10 mouse cellular contexts compared by ENCODE assay signal in genomic region chr15:79098868-79099267, GRCm38 (mm10). TPM values are rescaled to one million over a fixed set of nuclear protein-coding genes. Genes with fewer than 3 reads are reported as not detected.
DNase-seq lines count a peak whose midpoint lies in the region; ATAC-seq and TF ChIP-seq lines count a peak whose summit lies in the region.
"Had no signal": no experiment of that assay in that cellular context is flagged by ENCODE, and none has a peak within 500 bp of the region (broad histone marks: within the 10 kb centered on the region; RNA-seq: fewer than 3 reads in every experiment).

No protein-coding gene starts in this region.

- WGBS in heart, embryonic 13.5 days = 23% methylated on average over 7 of the region's 7 CpGs
- 38% methylated on average over 7 of the region's 7 CpGs for WGBS in thymus, adult 2 months

- no peaks in the 10 kb centered on the region for H3K27me3 ChIP-seq in heart, embryonic 13.5 days (replicated peaks)
- no peaks in the 10 kb centered on the region for H3K27me3 ChIP-seq in thymus, adult 2 months (ENCODE audit: control insufficient read depth, insufficient read depth, low read length)

- peak overlapping the region; percentile 74 for H3K9ac ChIP-seq in heart, embryonic 13.5 days
- H3K9ac ChIP-seq: liver, embryonic 14.5 days had no signal

- H3K36me3 ChIP-seq in heart, embryonic 13.5 days = peaks cover 24% of the 10 kb centered on the region
- peaks cover 15% of the 10 kb centered on the region for H3K36me3 ChIP-seq in thymus, adult 2 months (ENCODE audit: control insufficient read depth, insufficient read depth, low read length)

- TF ChIP-seq POLR2A in thymus, adult 2 months (IDR thresholded peaks at IDR 0.05; ENCODE audit: control insufficient read depth, extremely low read depth, insufficient read depth, low read length, poor library complexity) = no peak

- TF ChIP-seq CTCF in gastrocnemius, adult 2 months (IDR thresholded peaks at IDR 0.05) = no peak
- no peak for TF ChIP-seq CTCF in thymus, adult 2 months (IDR thresholded peaks at IDR 0.05; ENCODE audit: borderline replicate concordance, control insufficient read depth, extremely low read depth, insufficient read depth, low read length, poor library complexity)

- peak; percentile 31; the same call in 1 of the 2 replicates for ATAC-seq in heart, embryonic 13.5 days (ENCODE audit: extremely low read depth, insufficient number of reproducible peaks, low FRiP score, low TSS enrichment)

- DNase-seq in gastrocnemius, adult 2 months = peak; percentile 37
- no peak for DNase-seq in gastrocnemius, postnatal 4 days (ENCODE audit: low spot score in 2 of 2)
- peak; percentile 77 for DNase-seq in kidney, postnatal 10 days
- peak; percentile 50 for DNase-seq in lung, postnatal 14 days
- no peak for DNase-seq in right cerebral cortex, postnatal 36 days (ENCODE audit: low spot score in 2 of 2)
- DNase-seq in frontal cortex, postnatal 36 days (ENCODE audit: low spot score in 2 of 2) = no peak
- no peak for DNase-seq in thymus, adult 2 months
- DNase-seq: cerebellum, postnatal 36 days had no signal

- H3K4me2 ChIP-seq in heart, embryonic 13.5 days = peak overlapping the region; percentile 39

- intact Hi-C loops in gastrocnemius, adult 2 months (cut with DNase I) = no loop called here

- no peak overlapping the region for H3K4me3 ChIP-seq in gastrocnemius, adult 2 months
- no peak overlapping the region for H3K4me3 ChIP-seq in heart, embryonic 13.5 days
- H3K4me3 ChIP-seq in thymus, adult 2 months (ENCODE audit: control insufficient read depth, insufficient read depth, low read length) = no peak overlapping the region

- peaks cover 71% of the 10 kb centered on the region for H3K4me1 ChIP-seq in heart, embryonic 13.5 days
- no peaks in the 10 kb centered on the region for H3K4me1 ChIP-seq in thymus, adult 2 months (replicated peaks; ENCODE audit: control insufficient read depth, insufficient read depth, low read length)

- H3K9me3 ChIP-seq in heart, embryonic 13.5 days = no peaks in the 10 kb centered on the region

- H3K27ac ChIP-seq in gastrocnemius, adult 2 months = peak overlapping the region; percentile 83
- H3K27ac ChIP-seq in heart, embryonic 13.5 days (replicated peaks) = peak overlapping the region; percentile 96
- no peak overlapping the region for H3K27ac ChIP-seq in thymus, adult 2 months (ENCODE audit: control insufficient read depth, insufficient read depth, low read length)
- H3K27ac ChIP-seq: liver, embryonic 14.5 days had no signal

RNA-seq across cellular contexts. Expression of gene Micall1, which starts 9.8 kb away (rescaled TPM):
- 10 to 100 TPM; 11.2 to 14.5 TPM for total RNA-seq in gastrocnemius, adult 2 months (2021)
- 10 to 100 TPM; 26.5 to 29.4 TPM for total RNA-seq in gastrocnemius, postnatal 4 days (2021)
- polyA plus RNA-seq in heart, embryonic 13.5 days (2015; fragmentation: Nextera tagmentation; extraction: Ambion mirVana) = 15.4 and 15.6 TPM in 2 replicates
- polyA plus RNA-seq in thymus, adult 2 months (2012; rRNA removed) = 46.1 and 47.3 TPM in 2 replicates

RNA-seq across cellular contexts. Expression of gene Eif3l, which starts 23.9 kb away (rescaled TPM):
- 10 to 100 TPM; 53.6 to 54.0 TPM for total RNA-seq in gastrocnemius, adult 2 months (2021)
- 100 to 1,000 TPM; 106 to 111 TPM for total RNA-seq in gastrocnemius, postnatal 4 days (2021)
- polyA plus RNA-seq in heart, embryonic 13.5 days (2015; fragmentation: Nextera tagmentation; extraction: Ambion mirVana) = 154 and 160 TPM in 2 replicates
- 205 and 212 TPM in 2 replicates for polyA plus RNA-seq in thymus, adult 2 months (2012; rRNA removed)

RNA-seq across cellular contexts. Expression of gene Ankrd54, which starts 36.2 kb away (rescaled TPM):
- 1 to 10 TPM; 4.5 to 5.1 TPM for total RNA-seq in gastrocnemius, adult 2 months (2021)
- 10 to 100 TPM; 11.6 to 13.5 TPM for total RNA-seq in gastrocnemius, postnatal 4 days (2021)
- 23.9 and 25.4 TPM in 2 replicates for polyA plus RNA-seq in heart, embryonic 13.5 days (2015; fragmentation: Nextera tagmentation; extraction: Ambion mirVana)
- polyA plus RNA-seq in thymus, adult 2 months (2012; rRNA removed) = 171 and 181 TPM in 2 replicates

RNA-seq across cellular contexts. Expression of gene Polr2f, which starts 41.9 kb away (rescaled TPM):
- total RNA-seq in gastrocnemius, adult 2 months (2021) = 10 to 100 TPM; 61.0 to 87.7 TPM
- total RNA-seq in gastrocnemius, postnatal 4 days (2021) = 10 to 100 TPM; 72.2 to 92.4 TPM
- polyA plus RNA-seq in heart, embryonic 13.5 days (2015; fragmentation: Nextera tagmentation; extraction: Ambion mirVana) = 231 and 244 TPM in 2 replicates
- 37.3 and 38.0 TPM in 2 replicates for polyA plus RNA-seq in thymus, adult 2 months (2012; rRNA removed)

RNA-seq across cellular contexts. Expression of gene 1700088E04Rik, which starts 42.2 kb away (rescaled TPM):
- total RNA-seq in gastrocnemius, adult 2 months (2021) = 1 to 10 TPM; 1.1 to 1.2 TPM
- total RNA-seq in gastrocnemius, postnatal 4 days (2021) = 1 to 10 TPM in 1 of 2 experiments, under 1 TPM in 1; 0.96 to 1.6 TPM
- 6.0 TPM in 2 replicates for polyA plus RNA-seq in heart, embryonic 13.5 days (2015; fragmentation: Nextera tagmentation; extraction: Ambion mirVana)
- polyA plus RNA-seq in thymus, adult 2 months (2012; rRNA removed) = 1.3 and 1.8 TPM in 2 replicates

Comparison
In these comparisons a context has a peak if more than half of its experiments do, and no peak if none do; other contexts are left out.
1. DNase-seq: peak in gastrocnemius, adult 2 months (single experiment), kidney, postnatal 10 days (single experiment) and lung, postnatal 14 days (single experiment); none in gastrocnemius, postnatal 4 days (0 of 2), right cerebral cortex, postnatal 36 days (0 of 2), frontal cortex, postnatal 36 days (0 of 2) and thymus, adult 2 months (single experiment).